Mouse (Mus musculus) cortical plate, adult 2 months (tissue): ENCODE data around the gene Gpr83.

ENCODE experiments used
- CTCF ChIP-seq: fragments of 200-500 bp; IDR thresholded peaks from 2 replicates; pipeline ENCODE4 v1.5.1; 2011; ENCODE audit warnings: mild to moderate bottlenecking, control low read depth, low read length; ENCODE audit not compliant: insufficient read depth; ENCODE audit errors: extremely low read depth
- POLR2A ChIP-seq: fragments of 200-500 bp; IDR thresholded peaks from 2 replicates; pipeline ENCODE4 v1.6.1; 2011; ENCODE audit warnings: mild to moderate bottlenecking, low read length, control low read depth; ENCODE audit not compliant: insufficient read depth; ENCODE audit errors: extremely low read depth

DNA sequence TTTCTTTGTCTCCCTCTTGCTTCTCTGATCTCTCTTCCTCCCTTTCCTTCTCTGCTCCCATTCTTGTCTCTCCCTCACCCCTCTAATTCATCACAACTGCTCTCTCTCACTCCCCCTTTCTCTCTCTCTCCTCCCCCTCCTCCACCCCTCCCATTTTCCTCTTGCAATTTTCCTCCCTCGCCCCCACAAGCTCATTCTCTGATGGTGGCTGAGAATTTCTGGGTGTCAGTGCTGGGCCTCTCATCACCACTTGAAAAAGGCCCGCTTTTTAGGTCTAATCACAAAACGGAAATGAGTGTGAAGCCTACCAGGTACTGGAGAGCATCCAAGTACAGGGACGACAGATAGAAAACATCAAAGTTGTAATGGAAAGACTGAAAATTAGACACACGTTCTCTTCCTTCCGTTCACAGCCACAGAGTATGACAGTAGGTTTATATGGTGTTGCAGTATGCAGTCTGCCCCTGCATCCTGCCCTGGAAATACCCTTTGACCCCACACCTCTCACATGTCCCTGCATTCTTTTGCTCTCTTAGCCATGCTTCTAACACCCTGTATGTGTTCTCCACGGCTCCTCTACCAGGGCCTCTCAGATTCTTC lies 47.9 kb downstream of the Gpr83 start:
- TF ChIP-seq POLR2A (no peak), CTCF (no peak)
